Mouse (Mus musculus): ENCODE measurements around the gene Rgs9bp.
"Not testable (repeated sequence)": the region's sequence is repeated elsewhere in the genome, so short reads cannot be mapped to it uniquely, and the experiment has no call there.

The Rgs9bp gene

DNA sequence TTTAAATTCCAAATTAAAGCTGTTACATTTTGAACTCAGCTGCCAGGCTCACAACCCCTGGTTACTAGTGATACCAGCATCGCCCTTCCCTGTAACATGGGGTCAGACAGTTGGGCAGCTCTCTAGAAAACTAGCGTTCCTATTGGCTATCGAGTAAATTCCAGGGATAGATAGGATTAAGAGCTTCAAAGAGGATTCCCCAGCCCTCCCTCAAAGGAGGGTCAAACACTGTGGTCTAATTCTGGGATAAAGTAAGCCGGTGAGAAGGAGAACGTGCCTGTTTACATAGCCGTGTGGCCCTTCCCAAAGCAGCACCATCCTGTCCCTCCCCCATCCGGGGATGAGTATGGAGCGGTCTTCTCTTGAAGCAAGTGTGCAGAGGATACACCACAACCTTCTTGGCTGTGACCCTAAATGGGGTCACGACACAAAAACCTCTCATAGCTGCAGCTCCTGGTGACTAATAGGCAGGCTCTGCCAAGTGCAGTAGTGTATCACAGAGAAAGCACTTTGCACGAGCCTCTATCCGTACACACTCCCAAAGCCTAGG, 1.8 kb downstream of the Rgs9bp start:
- no peak for DNase-seq (ENCODE audit: low spot score in 2 of 2)

- DNase-seq (ENCODE audit: low spot score in 2 of 2) = peak in 1 of 2 experiments; percentile 21
Observed at GRCm38 (mm10) chr7:35582719-35583118, 2.7 kb downstream of the Rgs9bp start.

- peak in 1 of 2 experiments; percentile 49 for DNase-seq (ENCODE audit: low spot score in 2 of 2)
Observed at GRCm38 (mm10) chr7:35579849-35580248, 5.5 kb downstream of the Rgs9bp start.

GRCm38 (mm10) chr7:35570883-35571282, 14.5 kb downstream of the Rgs9bp start:
- not testable (repeated sequence) for DNase-seq (ENCODE audit: low spot score in 2 of 2)

DNA sequence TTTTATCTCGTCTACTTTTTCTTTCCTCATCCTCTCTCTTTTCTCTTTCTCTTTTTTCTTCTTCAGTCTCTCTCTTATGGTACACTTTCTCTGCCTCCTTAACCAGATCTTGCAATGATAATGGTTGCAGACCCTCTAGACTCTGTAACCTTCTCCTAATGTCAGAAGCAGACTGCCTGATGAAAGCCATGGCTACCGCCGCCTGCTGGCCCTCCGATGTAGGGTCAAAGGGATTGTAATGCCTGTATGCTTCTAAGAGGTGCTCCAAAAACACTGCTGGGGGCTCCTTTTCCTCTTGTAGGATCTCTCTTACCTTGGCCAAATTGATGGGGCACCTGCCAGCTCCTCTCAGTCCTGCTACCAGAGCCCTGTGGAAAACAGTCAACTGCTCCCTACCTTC, 15.7 kb downstream of the Rgs9bp start:
- DNase-seq (ENCODE audit: low spot score in 2 of 2) = not testable (repeated sequence)

DNA sequence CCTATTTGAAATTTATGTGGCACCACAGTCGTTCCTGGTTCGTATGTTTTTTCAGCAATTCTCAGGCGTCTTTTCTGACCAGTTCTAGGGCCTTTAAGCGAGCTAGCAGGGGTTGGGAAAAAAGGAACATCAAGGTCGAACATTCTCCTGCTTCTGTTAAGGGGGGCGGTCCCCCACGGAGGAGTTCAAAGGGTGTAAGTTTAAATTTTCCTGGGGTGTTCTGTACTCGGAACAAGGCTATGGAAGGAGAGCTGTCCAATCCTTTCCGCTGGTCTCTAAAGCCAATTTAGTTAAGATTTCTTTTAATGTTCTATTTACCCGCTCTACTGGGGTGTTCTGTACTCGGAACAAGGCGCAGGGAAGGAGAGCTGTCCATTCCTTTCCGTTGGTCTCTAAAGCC, 19.4 kb downstream of the Rgs9bp start:
- DNase-seq (ENCODE audit: low spot score in 2 of 2) = not testable (repeated sequence)

- not testable (repeated sequence) for DNase-seq (ENCODE audit: low spot score in 2 of 2)
Observed at GRCm38 (mm10) chr7:35564872-35565271, 20.5 kb downstream of the Rgs9bp start.

GRCm38 (mm10) chr7:35564067-35564865, 21.1 kb downstream of the Rgs9bp start:
- DNase-seq (ENCODE audit: low spot score in 2 of 2) = no peak

GRCm38 (mm10) chr7:35563071-35563470, 22.3 kb downstream of the Rgs9bp start:
- DNase-seq (ENCODE audit: low spot score in 2 of 2) = no peak

DNA sequence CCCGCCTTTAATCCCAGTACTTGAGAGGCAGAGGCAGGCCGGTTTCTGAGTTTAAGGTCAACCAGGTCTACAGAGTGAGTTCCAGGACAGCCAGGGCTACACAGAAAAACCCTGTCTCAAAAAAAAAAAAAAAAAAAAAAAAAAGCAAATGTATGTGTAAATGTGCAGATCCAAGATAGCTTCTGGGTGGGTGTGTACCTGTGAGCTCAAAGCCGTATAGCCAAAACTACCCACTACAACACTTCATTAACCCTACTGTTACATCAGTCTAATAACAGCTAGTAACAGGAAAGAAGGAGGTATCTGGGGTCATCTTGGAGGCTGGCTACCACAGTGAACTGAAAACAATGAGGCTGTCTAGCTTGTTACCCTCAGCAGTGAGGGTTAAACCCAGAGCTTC, 25.5 kb downstream of the Rgs9bp start:
- DNase-seq (ENCODE audit: low spot score in 2 of 2) = no peak

DNA sequence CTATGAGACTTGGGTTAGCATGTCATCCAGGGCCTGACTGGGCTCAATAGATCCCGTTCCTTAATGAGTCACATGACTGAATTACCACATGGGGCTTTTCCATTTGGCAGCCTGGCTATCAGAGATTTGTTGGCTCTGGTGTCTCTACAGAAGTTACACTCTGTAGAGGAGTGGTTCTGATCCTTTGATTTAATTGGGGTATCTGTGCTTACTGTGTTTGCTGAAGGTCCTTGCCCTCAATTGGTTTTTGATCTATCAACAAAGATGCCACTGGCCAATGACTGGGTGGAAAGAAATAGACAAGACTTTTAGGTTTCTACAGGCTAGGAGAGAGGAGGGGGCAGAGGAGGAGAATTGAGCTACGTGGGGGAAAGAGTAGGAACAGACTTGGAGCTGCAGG, 26.7 kb downstream of the Rgs9bp start:
- no peak for DNase-seq (ENCODE audit: low spot score in 2 of 2)

- no peak for DNase-seq (ENCODE audit: low spot score in 2 of 2)
Observed at GRCm38 (mm10) chr7:35557577-35557976, 27.8 kb downstream of the Rgs9bp start.

DNA sequence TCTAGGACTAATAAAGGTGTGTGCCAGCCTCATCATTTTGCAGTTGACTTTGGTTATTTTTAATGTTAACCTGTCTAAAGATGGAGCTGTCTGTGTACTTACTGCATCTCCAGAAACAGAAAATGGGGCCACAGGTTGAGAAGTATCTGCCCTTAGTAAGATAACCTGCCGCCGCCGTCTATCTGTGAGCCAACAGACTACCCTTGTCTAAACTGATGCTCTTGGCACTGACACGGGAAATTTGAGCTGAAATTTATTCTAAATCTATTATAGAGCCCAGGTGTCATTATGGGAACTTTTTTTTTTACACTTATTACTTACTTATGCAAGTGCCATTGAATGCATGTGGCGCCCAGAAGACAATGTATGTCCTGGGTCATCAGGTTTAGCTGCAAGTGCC, 28.5 kb downstream of the Rgs9bp start:
- no peak for DNase-seq (ENCODE audit: low spot score in 2 of 2)

GRCm38 (mm10) chr7:35556205-35556603, 29.2 kb downstream of the Rgs9bp start, which contains the start of gene Nudt19:
Gene Nudt19, minus strand, starts transcription at chr7:35556304.
- no peak for DNase-seq (ENCODE audit: low spot score in 2 of 2)

DNA sequence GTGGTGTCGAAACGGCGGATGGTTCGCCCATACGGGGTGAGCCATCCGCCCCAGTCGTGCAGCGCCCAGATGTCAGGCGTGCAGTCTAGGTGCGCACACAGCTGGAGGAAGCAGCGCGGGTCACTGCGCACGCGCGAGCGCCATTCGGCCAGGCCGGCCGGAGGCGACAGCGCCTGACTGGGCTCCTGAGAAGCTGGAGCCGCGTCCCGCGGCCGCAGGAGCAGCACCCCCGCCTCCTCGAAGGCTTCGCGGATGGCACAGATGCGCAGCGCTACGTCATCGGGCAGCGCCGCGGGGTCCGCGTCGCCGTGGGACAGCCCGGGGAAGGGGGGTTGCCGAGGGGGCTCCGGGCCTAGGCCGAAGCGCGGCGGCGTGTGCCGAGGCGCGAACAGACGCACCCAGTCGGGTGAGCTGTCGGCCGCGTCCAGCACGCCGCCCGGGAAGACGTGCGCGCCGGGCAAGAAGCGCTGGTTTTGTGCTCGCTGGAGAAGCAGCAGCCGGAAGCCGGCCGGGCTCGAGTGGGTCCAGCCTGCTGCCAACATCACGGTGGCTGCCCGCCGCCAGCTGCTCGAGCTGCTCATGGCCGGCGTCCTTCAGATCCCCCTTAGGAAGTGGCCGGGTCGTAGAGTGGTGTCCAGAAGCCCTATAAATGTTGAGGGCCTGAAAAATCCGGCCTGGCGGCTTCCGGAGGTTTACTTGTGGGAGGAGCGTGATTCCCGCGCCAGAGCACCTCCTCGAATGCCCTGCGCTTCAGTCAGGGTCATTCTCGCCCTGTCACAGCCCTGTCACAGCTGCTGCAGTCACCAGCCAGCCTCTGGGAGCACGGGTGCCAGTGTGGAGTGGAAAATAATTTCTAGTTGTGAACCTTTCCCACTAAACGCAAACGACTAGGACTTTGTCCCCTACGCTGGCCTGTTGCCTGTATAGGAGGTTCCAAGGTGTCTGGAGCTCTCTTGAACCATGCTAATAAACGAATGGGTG, 29.9 kb downstream of the Rgs9bp start:
- DNase-seq (ENCODE audit: low spot score in 2 of 2) = peak; percentile 78 to 80

DNA sequence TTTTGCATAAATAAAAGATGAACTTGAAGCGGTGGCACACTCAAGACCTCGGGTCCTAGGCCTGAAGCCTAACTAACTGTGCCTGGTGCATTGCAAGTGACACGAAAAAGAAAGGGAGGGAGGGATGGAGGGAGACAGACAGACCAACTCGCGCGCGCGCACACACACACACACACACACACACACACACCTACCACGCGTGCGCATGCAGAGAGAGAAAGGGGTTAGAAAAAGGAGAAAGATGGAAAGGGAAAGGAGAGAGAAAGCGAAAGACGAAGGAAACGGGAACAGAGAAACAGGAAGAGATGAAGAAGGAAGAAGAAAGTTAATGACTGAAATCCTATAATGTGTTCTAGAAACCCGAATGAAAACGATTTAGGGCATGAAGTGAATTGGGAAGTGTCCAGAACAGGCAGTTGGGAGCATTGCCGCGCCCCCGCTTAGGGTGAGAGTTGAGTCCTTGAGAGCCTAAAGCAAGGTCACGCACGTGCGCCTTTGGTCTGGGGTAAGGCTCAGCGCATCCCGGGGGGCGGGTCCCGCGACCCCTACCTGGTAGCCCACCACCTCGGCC, 30.7 kb downstream of the Rgs9bp start:
- DNase-seq (ENCODE audit: low spot score in 2 of 2) = peak; percentile 17 to 27

DNA sequence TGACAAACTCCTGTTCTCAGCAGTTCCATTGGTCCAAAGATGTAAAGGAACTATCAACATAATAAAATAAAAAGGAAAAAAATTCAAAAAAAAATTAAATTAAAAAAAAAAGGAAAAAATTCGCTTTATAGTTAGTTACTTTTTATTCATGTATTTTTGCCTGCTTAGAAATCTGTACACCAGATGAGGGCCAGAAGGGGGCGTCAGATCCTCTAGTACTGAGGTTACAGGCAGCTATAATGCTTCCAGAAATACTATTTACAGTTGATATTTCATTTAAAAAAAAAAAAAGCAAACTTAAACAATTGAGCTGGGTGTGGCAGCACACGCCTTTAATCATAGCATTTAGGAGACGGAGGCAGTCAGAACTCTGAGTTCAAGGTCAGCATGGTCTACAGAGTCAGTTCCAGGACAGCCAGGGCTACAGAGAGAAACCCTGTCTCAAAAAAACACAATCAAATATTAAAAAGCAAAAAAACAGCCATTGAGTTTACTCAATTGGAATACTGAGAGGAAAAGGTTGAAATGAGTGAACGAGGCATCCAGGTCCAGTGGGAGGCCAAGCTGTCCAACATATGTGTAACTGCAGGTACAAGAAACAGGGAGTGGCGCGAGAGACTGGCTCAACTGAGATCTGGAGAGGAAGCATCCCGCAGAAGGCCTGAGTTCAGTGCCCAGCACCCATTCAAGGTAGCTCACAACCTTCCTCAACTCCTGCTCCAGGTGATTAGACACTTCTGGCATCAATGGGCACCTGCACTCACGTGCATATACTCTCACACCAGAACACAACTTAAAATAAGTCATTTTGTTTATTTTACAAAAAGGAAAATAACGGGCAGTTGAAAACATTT, 31.4 kb downstream of the Rgs9bp start:
- peak; percentile 9 to 33 for DNase-seq (ENCODE audit: low spot score in 2 of 2)

DNA sequence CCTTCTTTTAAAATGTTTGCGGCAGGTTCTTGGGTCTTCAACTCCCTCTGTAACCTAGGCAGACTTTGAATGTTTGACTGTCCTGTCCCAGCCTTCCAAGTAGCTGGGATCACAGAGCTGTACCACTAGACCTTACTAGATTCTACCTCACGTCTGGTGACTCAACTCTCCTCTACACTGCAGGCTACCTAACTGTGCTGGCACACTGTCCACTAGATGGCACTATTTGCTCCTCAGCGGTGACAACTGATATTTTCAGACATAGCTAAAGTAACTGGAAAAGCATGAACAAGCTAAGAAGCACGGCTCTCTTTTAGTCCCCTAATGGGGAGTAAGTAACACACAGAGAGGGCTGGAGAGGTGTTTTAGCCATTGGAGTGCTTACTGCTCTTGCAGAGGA, 39.5 kb downstream of the Rgs9bp start:
- peak; percentile 29 to 66 for DNase-seq (ENCODE audit: low spot score in 2 of 2)

DNA sequence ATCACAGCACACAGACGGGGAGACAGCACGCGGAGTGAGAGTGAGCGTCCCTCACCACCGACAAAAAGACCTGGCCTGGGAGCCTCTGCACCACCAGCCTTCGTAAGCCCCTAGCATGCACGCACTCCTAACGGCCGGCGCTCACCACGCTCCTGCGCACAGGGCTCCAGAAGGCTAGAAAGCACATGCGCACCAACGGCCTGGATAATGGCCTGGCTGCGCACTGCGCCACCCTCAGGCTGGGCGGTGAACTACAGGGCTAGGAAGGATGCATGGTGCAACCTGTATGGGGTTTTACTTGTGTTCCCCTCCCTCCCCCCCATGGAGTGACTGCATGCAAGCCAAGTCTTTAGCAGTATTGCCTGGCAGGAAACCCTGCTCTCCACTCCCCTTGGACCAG, 47.8 kb downstream of the Rgs9bp start, which contains the start of gene Tdrd12:
Gene Tdrd12, minus strand, starts transcription at position 184 of the 400 bp plus-strand sequence.
- DNase-seq (ENCODE audit: low spot score in 2 of 2) = no peak

DNA sequence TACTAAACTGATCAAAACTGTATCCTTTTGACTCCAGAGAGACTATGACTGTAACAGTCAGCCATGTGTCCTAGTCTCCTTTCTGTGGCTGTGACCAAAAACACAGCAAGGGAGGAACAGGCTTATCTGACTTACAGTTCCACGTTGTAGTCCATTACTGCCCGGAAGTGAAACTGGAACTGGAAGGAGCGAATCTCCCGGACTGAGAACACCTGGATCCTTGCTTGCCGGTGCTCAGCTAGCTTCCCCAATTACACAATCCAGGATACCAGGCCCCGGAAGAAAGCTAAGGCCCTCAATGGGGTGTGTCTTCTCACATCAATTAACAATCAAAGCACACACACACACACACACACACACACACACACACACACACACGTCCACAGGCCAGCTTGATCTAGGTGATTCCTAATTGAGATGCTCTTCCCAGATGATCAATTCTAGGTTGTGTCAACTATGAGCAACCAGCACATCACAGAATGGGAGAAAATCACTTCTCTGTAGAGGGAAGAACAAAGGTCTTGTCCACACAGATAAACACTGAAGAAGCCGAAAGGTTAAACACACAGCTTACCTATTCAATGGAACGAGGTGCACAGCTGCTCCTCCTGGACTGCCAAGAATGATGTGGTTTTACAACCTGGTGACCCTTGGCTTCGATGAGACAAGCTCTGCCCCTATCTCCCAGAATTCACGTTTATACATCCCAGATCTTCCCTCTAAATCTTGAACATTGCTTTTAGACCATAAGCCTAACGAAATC, 49.5 kb downstream of the Rgs9bp start:
- no peak for DNase-seq (ENCODE audit: low spot score in 2 of 2)
